Mouse (Mus musculus) hindbrain, embryonic 13.5 days (tissue): ENCODE data around the gene Mbd6. TPM values are rescaled to one million over a fixed set of nuclear protein-coding genes. Genes with fewer than 3 reads are reported as not detected.
"Not testable (repeated sequence)": the region's sequence is repeated elsewhere in the genome, so short reads cannot be mapped to it uniquely, and the experiment has no call there.

Experiments
- ATAC-seq: fragments of 200-750 bp; cut with Nextera tagmentation; 2 replicates; pipeline ENCODE4 v1.8.0; 2017; ENCODE audit warnings: moderate TSS enrichment; ENCODE audit not compliant: low FRiP score
- H3K27ac ChIP-seq: fragments of 300-500 bp; sonication (generic); 2 replicates; pipeline ENCODE4 v1.5.1; 2015; ENCODE audit warnings: inconsistent platforms, mild to moderate bottlenecking, moderate library complexity
- H3K27me3 ChIP-seq: fragments of 300-500 bp; sonication (generic); 2 replicates; pipeline ENCODE4 v1.6.1; 2015; ENCODE audit warnings: mild to moderate bottlenecking, inconsistent platforms
- H3K36me3 ChIP-seq: fragments of 300-500 bp; sonication (generic); 2 replicates; pipeline ENCODE4 v1.6.1; 2015; ENCODE audit warnings: mild to moderate bottlenecking, inconsistent platforms
- H3K4me1 ChIP-seq: fragments of 300-500 bp; sonication (generic); replicated peaks from 2 replicates; pipeline ENCODE4 v1.6.1; 2015; ENCODE audit warnings: inconsistent platforms
- H3K4me2 ChIP-seq: fragments of 300-500 bp; sonication (generic); 2 replicates; pipeline ENCODE4 v1.6.1; 2015; ENCODE audit warnings: inconsistent platforms, mild to moderate bottlenecking, moderate library complexity
- H3K4me3 ChIP-seq: fragments of 300-500 bp; sonication (generic); 2 replicates; pipeline ENCODE4 v1.5.1; 2015; ENCODE audit warnings: mild to moderate bottlenecking, inconsistent platforms
- H3K9ac ChIP-seq: fragments of 300-500 bp; sonication (generic); 2 replicates; pipeline ENCODE4 v1.6.1; 2015; ENCODE audit warnings: mild to moderate bottlenecking, inconsistent platforms
- H3K9me3 ChIP-seq: fragments of 300-500 bp; sonication (generic); 2 replicates; pipeline ENCODE4 v1.6.1; 2016; ENCODE audit warnings: inconsistent platforms
- WGBS: fragments of 180-500 bp; shearing (Covaris S2); methylation state at CpG from one replicate; pipeline ENCODE4 v1.1.7; 2015; 5-methylcytosine and 5-hydroxymethylcytosine counted together
- polyA plus RNA-seq: library from polyadenylated mRNA; unstranded; fragments of >200 nt; fragmentation: Nextera tagmentation; extraction: Ambion mirVana; gene quantifications from 2 replicates; pipeline ENCODE4 v1.2.1, GENCODE M21; 2015

Mbd6 gene
- polyA plus RNA-seq, 1 experiment from 2014 or later = 16.5 TPM

DNA sequence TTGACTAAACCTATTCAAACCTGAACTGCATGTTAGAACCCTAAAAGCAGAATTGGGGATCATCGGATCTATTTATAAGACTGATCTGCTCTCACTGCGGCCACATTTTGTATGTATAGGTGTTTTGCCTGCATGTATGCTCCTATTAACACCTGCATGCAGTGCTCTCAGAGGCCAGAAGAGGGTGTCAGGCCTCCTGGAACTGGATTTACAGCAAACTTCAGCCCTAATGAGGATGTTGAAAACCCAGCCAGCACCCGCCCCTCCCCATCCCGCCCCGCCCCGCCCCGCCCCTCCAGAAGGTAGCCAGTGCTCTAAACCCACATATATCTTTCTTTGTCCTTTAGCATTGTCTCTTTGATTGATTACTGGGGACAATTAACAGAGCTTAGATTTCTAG, 35.7 kb upstream of the Mbd6 start:
- H3K27me3 ChIP-seq = peaks cover 88% of the 10 kb centered on the region
- H3K4me1 ChIP-seq = peaks cover 17% of the 10 kb centered on the region
- 14% methylated on average over 7 of the region's 7 CpGs for WGBS
- H3K4me3 ChIP-seq = no peak overlapping the region
- ATAC-seq = no peak
- no peak overlapping the region for H3K9ac ChIP-seq
- no peaks in the 10 kb centered on the region for H3K36me3 ChIP-seq
- H3K4me2 ChIP-seq = no peak overlapping the region
- H3K27ac ChIP-seq = no peak overlapping the region
- no peaks in the 10 kb centered on the region for H3K9me3 ChIP-seq

DNA sequence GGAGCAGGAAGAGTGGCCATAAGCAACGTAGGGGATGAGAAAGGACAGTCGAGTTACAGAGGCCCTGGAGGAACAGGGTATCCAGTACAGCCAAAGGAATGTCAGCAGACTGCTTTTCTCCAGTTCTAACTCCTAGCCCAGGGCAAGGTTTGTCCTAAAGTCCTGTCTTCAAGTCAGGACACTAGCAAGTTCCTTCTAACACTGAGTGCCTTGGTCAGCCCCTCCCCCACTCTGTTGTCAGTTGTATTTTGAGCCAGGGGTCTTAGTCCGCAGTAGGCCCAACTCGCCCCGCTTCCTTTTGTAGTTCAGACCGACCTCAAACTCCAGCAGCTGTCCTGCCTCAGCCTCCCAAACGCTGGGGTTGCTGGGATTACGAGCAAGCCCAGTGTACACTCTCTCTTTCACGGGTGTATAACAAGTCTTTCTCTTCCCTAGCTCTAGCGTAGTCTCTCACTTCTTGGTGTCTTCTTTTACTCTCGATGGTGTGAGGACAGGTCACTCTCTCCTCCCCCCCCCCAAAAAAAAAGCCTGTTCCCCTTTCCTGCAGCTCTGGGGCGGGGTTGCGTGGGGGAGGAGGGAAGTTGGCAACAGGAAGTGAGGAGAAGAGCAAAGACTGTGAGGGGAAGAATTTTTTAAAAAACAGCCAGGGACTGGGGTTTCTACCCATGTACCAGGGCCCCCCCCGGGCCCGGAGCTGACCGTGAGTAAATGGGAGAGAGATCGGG, 34.5 kb upstream of the Mbd6 start:
- H3K4me1 ChIP-seq = peaks cover 17% of the 10 kb centered on the region
- 79% methylated on average over 17 of the region's 17 CpGs for WGBS

DNA sequence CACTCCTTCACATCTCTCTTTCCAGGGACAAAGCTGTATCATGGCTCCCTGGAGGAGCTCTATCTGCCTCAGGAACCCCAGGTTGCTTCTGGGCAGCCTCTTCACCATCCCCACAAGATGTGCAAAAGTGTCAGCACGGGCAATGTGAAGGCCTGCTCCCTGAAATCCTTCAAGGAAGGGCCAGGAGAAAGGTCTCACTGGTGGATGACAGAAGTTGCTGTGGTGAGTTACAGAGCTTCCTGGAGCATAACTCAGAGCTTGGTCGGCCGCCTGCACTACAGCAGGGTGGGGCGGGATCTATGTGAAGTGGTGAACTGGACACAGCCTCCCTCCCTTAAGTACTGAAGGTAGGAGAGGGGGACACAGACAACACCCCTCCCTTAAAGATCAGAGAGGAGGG, 33.9 kb upstream of the Mbd6 start:
- H3K9ac ChIP-seq = no peak overlapping the region
- H3K4me3 ChIP-seq = no peak overlapping the region
- H3K4me2 ChIP-seq = no peak overlapping the region
- H3K27me3 ChIP-seq = peaks cover 74% of the 10 kb centered on the region
- no peak overlapping the region for H3K27ac ChIP-seq
- no peaks in the 10 kb centered on the region for H3K36me3 ChIP-seq
- peaks cover 17% of the 10 kb centered on the region for H3K4me1 ChIP-seq
- H3K9me3 ChIP-seq = no peaks in the 10 kb centered on the region
- WGBS = 89% methylated on average over 4 of the region's 4 CpGs
- no peak for ATAC-seq

More for the DNA sequence above, 34.5 kb upstream of the Mbd6 start:
- no peaks in the 10 kb centered on the region for H3K36me3 ChIP-seq
- no peak for ATAC-seq
- H3K9ac ChIP-seq = 0 out of 2 replicates have a peak overlapping the region, but pooled peaks have one; percentile 13
- no peak overlapping the region for H3K4me3 ChIP-seq
- no peaks in the 10 kb centered on the region for H3K9me3 ChIP-seq
- H3K27me3 ChIP-seq = peaks cover 76% of the 10 kb centered on the region
- H3K4me2 ChIP-seq = no peak overlapping the region
- H3K27ac ChIP-seq = no peak overlapping the region

DNA sequence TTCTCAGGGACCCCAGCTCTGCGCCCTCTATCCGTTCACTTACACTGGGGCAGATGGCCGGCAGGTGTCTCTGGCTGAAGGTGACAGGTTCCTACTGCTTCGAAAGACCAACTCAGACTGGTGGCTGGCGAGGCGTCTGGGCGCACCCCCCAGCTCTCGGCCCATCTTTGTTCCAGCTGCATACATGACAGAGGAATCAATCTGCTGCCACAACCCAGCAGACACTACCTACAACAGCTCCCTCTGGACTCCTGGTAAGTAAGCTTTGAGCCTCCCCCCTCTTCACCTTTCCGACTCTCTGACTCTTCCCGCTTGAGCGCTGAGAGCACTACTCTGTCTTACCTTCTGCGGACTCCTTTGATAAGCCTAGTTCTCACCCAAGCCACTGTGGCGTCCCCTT, 33.4 kb upstream of the Mbd6 start:
- no peak overlapping the region for H3K27ac ChIP-seq
- peaks cover 17% of the 10 kb centered on the region for H3K4me1 ChIP-seq
- ATAC-seq = no peak
- no peak overlapping the region for H3K4me3 ChIP-seq
- H3K36me3 ChIP-seq = no peaks in the 10 kb centered on the region
- 69% methylated on average over 13 of the region's 13 CpGs for WGBS
- H3K9me3 ChIP-seq = no peaks in the 10 kb centered on the region
- no peak overlapping the region for H3K9ac ChIP-seq
- H3K4me2 ChIP-seq = no peak overlapping the region
- H3K27me3 ChIP-seq = peaks cover 69% of the 10 kb centered on the region

DNA sequence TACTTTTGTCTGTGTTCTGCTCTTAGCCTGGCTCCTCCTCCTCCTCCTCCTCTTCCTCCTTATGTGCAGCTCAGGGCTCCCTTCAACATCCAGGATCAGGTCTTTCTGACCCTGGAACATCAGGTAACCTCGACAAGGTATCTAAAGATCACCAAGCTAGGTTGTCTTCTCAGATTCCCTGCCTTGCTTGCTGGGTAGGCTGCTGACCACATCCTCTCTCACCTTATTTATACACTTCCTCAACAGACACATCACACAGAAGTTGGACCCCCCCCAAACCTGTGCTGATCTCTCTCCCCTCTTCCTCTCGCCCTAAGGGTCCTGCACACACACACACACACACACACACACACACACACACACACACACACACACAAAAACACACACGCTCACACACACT, 32.8 kb upstream of the Mbd6 start, which contains the start of gene Arhgap9:
Gene Arhgap9 (plus strand): TSS at position 344 of the 400 bp plus-strand sequence.
- Histone ChIP-seq H3K9ac (no peak within 1 kb of the TSS), H3K4me3 (no peak within 1 kb of the TSS), H3K4me2 (no peak within 1 kb of the TSS), H3K27ac (no peak within 1 kb of the TSS), H3K36me3 (no peaks in the 10 kb centered on the region), H3K27me3 (peaks cover 64% of the 10 kb centered on the region), H3K4me1 (peaks cover 12% of the 10 kb centered on the region), H3K9me3 (no peaks in the 10 kb centered on the region)
- 66% methylated on average over 3 of the region's 3 CpGs for WGBS
- ATAC-seq = no peak

DNA sequence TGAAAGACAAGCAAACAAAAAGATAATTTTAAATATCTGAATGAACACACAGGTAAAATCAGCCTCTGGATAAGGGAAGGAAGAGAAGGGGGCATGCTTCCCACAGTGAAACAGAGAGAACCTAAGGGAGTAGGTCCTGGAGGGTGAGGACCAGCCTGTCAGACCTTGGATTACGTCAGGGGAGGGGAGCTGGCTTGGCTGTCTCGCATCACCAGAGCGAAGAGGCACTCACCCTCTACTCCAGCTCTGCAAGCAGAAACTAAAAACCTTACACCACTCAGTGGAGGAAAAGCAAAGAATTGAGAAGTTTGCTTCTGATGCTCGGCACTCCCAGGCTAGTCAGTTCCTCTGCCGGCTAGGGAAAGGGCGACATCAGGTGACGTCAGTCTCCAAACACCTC, 31.2 kb upstream of the Mbd6 start:
- Histone ChIP-seq H3K27me3 (peaks cover 47% of the 10 kb centered on the region), H3K36me3 (no peaks in the 10 kb centered on the region), H3K4me1 (no peaks in the 10 kb centered on the region), H3K4me2 (no peak overlapping the region), H3K9ac (no peak overlapping the region), H3K4me3 (no peak overlapping the region), H3K27ac (no peak overlapping the region), H3K9me3 (no peaks in the 10 kb centered on the region)
- no peak for ATAC-seq
- 81% methylated on average over 7 of the region's 7 CpGs for WGBS

DNA sequence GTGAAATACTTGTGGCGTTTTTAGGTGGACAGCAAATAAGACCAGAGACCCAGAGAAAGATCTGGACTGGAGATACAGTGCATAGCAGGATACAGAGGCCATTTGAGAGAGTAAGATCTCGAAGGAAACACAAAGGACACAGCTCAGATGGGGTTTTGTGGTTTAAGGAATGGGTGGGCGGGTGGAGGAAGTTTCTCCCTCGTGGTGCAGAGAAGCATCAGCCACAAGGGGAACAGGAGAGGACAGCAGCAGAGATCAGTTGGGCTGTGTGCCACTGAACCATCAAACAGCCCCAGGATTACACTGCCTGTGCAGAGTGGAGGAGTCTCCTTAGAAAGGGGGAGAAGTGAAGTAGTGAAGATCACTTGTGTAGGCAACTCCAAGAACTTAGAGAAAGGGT, 29.2 kb upstream of the Mbd6 start:
- Histone ChIP-seq H3K4me2 (no peak overlapping the region), H3K36me3 (no peaks in the 10 kb centered on the region), H3K4me1 (no peaks in the 10 kb centered on the region), H3K27ac (no peak overlapping the region), H3K27me3 (peaks cover 28% of the 10 kb centered on the region), H3K9me3 (no peaks in the 10 kb centered on the region), H3K9ac (no peak overlapping the region), H3K4me3 (no peak overlapping the region)
- WGBS = 56% methylated on average over 4 of the region's 4 CpGs
- no peak for ATAC-seq

DNA sequence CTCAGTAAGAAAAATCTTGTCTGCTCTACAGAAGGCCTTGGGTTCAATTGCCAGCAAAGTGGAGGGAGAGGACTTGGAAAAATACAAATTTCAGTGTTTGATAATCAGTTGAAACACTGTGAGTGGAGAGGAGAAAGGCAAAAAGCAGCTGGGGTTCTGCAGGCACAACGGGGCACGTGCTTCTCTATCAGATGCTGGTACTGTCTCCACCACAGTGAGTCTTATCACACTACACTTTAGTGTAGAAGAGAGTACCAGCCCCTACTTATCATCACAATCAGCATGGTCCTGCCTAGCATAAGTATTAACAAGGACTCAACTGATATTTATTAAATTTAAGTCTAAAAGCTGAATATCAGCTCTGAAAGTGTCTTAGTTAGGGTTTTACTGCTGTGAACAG, 28.5 kb upstream of the Mbd6 start:
- Histone ChIP-seq H3K27me3 (peaks cover 20% of the 10 kb centered on the region), H3K4me1 (no peaks in the 10 kb centered on the region), H3K27ac (no peak overlapping the region), H3K9me3 (no peaks in the 10 kb centered on the region), H3K4me3 (no peak overlapping the region), H3K36me3 (no peaks in the 10 kb centered on the region), H3K9ac (no peak overlapping the region), H3K4me2 (no peak overlapping the region)
- ATAC-seq = no peak
- WGBS = 92% methylated on average over 2 of the region's 2 CpGs

DNA sequence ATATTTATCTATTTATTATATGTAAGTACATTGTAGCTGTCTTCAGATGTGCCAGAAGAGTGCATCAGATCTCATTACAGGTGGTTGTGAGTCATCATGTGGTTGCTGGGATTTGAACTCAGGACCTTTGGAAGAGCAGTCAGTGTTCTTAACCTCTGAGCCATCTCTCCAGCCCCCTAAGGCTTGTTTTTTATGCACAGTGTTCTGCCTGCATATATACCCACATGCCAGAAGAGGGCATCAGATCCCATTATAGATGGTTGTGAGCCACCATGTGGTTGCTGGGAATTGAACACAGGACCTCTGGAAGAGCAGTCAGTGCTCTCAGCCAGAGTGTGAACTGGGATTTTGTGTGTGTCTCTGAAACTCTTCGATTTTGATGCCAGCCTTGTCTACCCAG, 26.1 kb upstream of the Mbd6 start:
- H3K9ac ChIP-seq, H3K9me3 ChIP-seq, H3K4me3 ChIP-seq, ATAC-seq, H3K4me2 ChIP-seq, H3K27me3 ChIP-seq, H3K36me3 ChIP-seq, H3K27ac ChIP-seq: not testable (repeated sequence)
- H3K4me1 ChIP-seq = peaks cover 11% of the 10 kb centered on the region
- 83% methylated on average over 1 of the region's 1 CpGs for WGBS

DNA sequence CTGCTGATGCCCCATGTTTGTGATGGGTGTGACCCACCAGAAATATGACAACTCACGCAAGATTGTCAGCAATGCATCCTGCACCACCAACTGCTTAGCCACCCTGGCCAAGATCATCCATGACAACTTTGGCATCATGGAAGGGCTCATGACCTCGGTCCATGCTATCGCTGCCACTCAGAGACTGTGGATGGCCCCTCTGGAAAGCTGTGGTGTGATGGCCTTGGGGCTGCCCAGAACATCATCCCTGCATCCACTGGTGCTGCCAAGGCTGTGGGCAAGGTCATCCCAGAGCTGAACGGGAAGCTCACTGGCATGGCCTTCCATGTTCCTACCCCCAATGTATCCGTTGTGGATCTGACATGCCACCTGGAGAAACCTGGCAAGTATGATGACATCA, 24.7 kb upstream of the Mbd6 start:
- not testable (repeated sequence) for H3K9ac ChIP-seq, H3K9me3 ChIP-seq, H3K27ac ChIP-seq, ATAC-seq, H3K4me2 ChIP-seq, H3K36me3 ChIP-seq, H3K27me3 ChIP-seq, H3K4me3 ChIP-seq
- peaks cover 14% of the 10 kb centered on the region for H3K4me1 ChIP-seq
- WGBS = 92% methylated on average over 5 of the region's 5 CpGs

DNA sequence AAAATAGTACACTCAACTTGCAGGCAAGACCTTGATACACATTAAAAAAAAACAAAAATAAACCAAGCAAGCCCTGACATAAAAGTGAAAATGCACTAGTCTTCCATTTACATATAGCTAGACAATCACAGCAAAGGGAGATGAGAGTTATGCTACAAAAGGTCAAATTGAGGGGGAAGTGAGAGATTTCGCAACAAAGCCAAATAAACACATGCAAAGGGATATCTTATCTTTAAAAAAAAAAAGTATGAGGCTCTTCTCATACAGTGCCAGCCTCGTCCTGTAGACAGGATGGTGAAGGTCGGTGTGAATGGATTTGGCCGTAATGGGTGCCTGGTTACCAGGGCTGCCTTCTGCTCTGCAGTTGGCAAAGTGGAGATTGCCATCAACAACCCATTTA, 24.0 kb upstream of the Mbd6 start:
- 80% methylated on average over 4 of the region's 4 CpGs for WGBS
- H3K27me3 ChIP-seq = 0 out of 2 replicates have a peak, but pooled peaks cover under 1% of the 10 kb centered on the region
- no peak overlapping the region for H3K4me3 ChIP-seq
- ATAC-seq = no peak
- no peaks in the 10 kb centered on the region for H3K9me3 ChIP-seq
- H3K27ac ChIP-seq = no peak overlapping the region
- no peak overlapping the region for H3K9ac ChIP-seq
- H3K4me1 ChIP-seq = peaks cover 14% of the 10 kb centered on the region
- H3K4me2 ChIP-seq = no peak overlapping the region
- peaks cover 15% of the 10 kb centered on the region for H3K36me3 ChIP-seq

DNA sequence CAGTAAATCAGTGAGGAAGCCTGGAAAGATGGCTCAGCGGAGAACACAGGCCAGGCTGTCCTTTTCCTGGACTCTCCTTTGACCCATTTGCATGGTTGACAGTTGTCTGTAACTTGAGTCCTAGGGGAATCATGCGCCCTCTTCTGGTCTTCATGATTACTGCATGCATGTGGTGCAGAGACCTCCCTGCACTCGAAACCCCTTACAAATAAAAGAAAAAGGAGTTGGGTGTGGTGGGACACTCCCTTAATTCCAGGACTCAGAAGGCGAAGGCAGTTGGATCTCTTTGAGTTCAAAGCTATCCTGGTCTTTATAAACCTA, 23.5 kb upstream of the Mbd6 start:
- WGBS = 1% methylated on average over 4 of the region's 4 CpGs
- H3K27me3 ChIP-seq = no peaks in the 10 kb centered on the region
- peaks cover 14% of the 10 kb centered on the region for H3K4me1 ChIP-seq
- H3K27ac ChIP-seq = peak overlapping the region; percentile 81
- no peaks in the 10 kb centered on the region for H3K9me3 ChIP-seq
- H3K4me3 ChIP-seq = peak overlapping the region; percentile 70
- peaks cover 21% of the 10 kb centered on the region for H3K36me3 ChIP-seq
- peak; percentile 21 for ATAC-seq
- peak overlapping the region; percentile 85 for H3K9ac ChIP-seq
- H3K4me2 ChIP-seq = peak overlapping the region; percentile 82
